In genomic region chr11:52094568-52094967, GRCm38 (mm10) we compare ENCODE assay signal across 16 mouse cellular contexts. TPM values are rescaled to one million over a fixed set of nuclear protein-coding genes. Genes with fewer than 3 reads are reported as not detected.
DNase-seq lines count a peak whose midpoint lies in the region; ATAC-seq lines count a peak whose summit lies in the region.
"Had no signal": no experiment of that assay in that cellular context is flagged by ENCODE, and none has a peak within 500 bp of the region (broad histone marks: within the 10 kb centered on the region; RNA-seq: fewer than 3 reads in every experiment).

No protein-coding gene starts in this region.

- peak overlapping the region; percentile 18; the same call in 1 of the 2 replicates for H3K9ac ChIP-seq in intestine, embryonic 16.5 days (ENCODE audit: low read depth, low read length)

- H3K36me3 ChIP-seq in intestine, embryonic 16.5 days (ENCODE audit: control insufficient read depth, insufficient read depth, low read length) = no peaks in the 10 kb centered on the region

- DNase-seq in heart, adult 8-10 months (ENCODE audit: low spot score) = peak; percentile 28
- DNase-seq in heart, postnatal 14 days = no peak
- peak; percentile 16 for DNase-seq in lung, postnatal 10 days
- DNase-seq in lung, postnatal 14 days = no peak
- DNase-seq in testis, postnatal 14 days (ENCODE audit: low spot score) = no peak
- DNase-seq in yolk sac, embryonic 10.5 days (ENCODE audit: low spot score) = no peak
- DNase-seq: cerebellum, adult 11-12 months had no signal

- intact Hi-C loops in heart, postnatal 14 days (cut with DNase I) = no loop called here

- ATAC-seq in intestine, embryonic 16.5 days = no peak
- ATAC-seq: midbrain, embryonic 16.5 days had no signal

- WGBS in intestine, embryonic 16.5 days = 34% methylated on average over 5 of the region's 5 CpGs

- H3K4me3 ChIP-seq in intestine, embryonic 16.5 days (ENCODE audit: low read length) = no peak overlapping the region
- H3K4me3 ChIP-seq: layer of hippocampus, adult 2 months had no signal

- no peaks in the 10 kb centered on the region for H3K9me3 ChIP-seq in intestine, embryonic 16.5 days (ENCODE audit: control insufficient read depth, low read length)

- H3K4me2 ChIP-seq in intestine, embryonic 16.5 days (ENCODE audit: low read depth, low read length) = no peak overlapping the region

- 0 out of 2 replicates have a peak, but pooled peaks cover 5% of the 10 kb centered on the region for H3K4me1 ChIP-seq in intestine, embryonic 16.5 days (ENCODE audit: control insufficient read depth, insufficient read depth, low read length)

- no peaks in the 10 kb centered on the region for H3K27me3 ChIP-seq in intestine, embryonic 16.5 days (replicated peaks; ENCODE audit: control insufficient read depth, insufficient read depth, low read length)
- H3K27me3 ChIP-seq: CH12.LX had no signal

- H3K27ac ChIP-seq in intestine, embryonic 16.5 days (ENCODE audit: low read length) = peak overlapping the region; percentile 62

RNA-seq across cellular contexts. Expression of gene Ppp2ca, which starts 3.9 kb away (rescaled TPM):
- 10 to 100 TPM; 53.3 to 55.1 (median 54.5) TPM for total RNA-seq in heart, adult 8-10 months (2022)
- 10 to 100 TPM; 55.4 to 60.4 TPM for total RNA-seq in heart, postnatal 14 days (2021)
- polyA plus RNA-seq in intestine, embryonic 16.5 days (2015; fragmentation: Nextera tagmentation; extraction: Ambion mirVana) = 20.2 and 51.9 TPM in 2 replicates

RNA-seq across cellular contexts. Expression of gene Olfr1373, which starts 50.8 kb away (rescaled TPM):
- not detected for total RNA-seq in heart, adult 8-10 months (2022)
- not detected for total RNA-seq in heart, postnatal 14 days (2021)
- not detected in 2 replicates for polyA plus RNA-seq in intestine, embryonic 16.5 days (2015; fragmentation: Nextera tagmentation; extraction: Ambion mirVana)
- total RNA-seq: adrenal gland, postnatal 36 days; CH12.LX; layer of hippocampus, adult 2 months; left cerebral cortex, postnatal 25 days had no signal
- polyA plus RNA-seq: gonadal fat pad, adult 2 months; lung, embryonic 16.5 days; midbrain, embryonic 16.5 days; neural tube, embryonic 14.5 days had no signal

Comparison
In these comparisons a context has a peak if more than half of its experiments do, and no peak if none do; other contexts are left out.
1. DNase-seq: peak in heart, adult 8-10 months (single experiment) and lung, postnatal 10 days (single experiment); none in heart, postnatal 14 days (0 of 2), lung, postnatal 14 days (single experiment), testis, postnatal 14 days (single experiment) and yolk sac, embryonic 10.5 days (single experiment).